Mouse (Mus musculus): ENCODE results near the gene Ccr10. TPM values are rescaled to one million over a fixed set of nuclear protein-coding genes. Genes with fewer than 3 reads are reported as not detected.

The Ccr10 gene
- total and polyA plus RNA-seq, 3 experiments, result 0.14 TPM; not detected in 2

DNA sequence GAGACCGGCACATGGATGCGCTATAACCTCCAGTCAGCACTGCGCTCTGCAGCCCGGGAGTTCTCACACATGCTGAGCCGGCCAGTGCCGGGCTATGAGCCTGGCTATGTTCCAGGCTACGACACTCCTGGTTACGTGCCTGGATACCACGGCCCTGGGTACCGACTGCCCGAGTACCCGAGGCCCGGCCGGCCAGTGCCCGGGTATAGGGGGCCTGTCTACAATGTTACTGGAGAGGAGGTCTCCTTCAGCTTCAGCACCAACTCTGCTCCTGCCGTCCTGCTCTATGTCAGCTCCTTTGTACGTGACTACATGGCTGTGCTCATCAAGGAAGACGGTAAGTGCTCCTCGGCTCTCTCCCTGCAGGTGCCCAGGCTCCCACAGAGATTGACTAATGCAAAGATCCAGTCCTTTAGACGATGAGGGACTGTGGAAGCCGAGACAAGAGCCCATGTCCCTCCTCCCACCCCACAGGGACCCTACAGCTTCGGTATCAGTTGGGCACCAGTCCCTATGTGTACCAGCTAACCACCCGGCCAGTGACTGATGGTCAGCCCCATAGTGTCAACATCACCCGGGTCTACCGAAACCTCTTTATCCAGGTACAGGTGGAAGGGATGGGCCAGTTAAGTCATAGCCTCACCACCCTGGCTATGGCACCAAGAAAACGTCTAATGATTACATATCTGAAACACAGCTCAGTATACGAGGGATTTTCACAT, 11.4 kb upstream of the Ccr10 start:
- TF ChIP-seq CTCF (IDR thresholded peaks at IDR 0.05) (no peak), POLR2A (IDR thresholded peaks at IDR 0.05; ENCODE audit: insufficient read depth, low read depth, low read length) (no peak), EP300 (IDR thresholded peaks at IDR 0.05; ENCODE audit: insufficient read depth, low read depth, low read length) (no peak)
- no peaks in the 10 kb centered on the region for H3K27me3 ChIP-seq (ENCODE audit: control insufficient read depth, insufficient read depth, low read length)
- no peak overlapping the region for H3K27ac ChIP-seq
- H3K4me1 ChIP-seq (ENCODE audit: control insufficient read depth, insufficient read depth, low read length), result no peaks in the 10 kb centered on the region; the same call in 1 of the 2 replicates
- no peak overlapping the region for H3K9ac ChIP-seq (ENCODE audit: low read depth, low read length)
- 88% methylated on average over 27 of the region's 27 CpGs for WGBS
- H3K79me2 ChIP-seq (replicated peaks; ENCODE audit: control insufficient read depth, insufficient read depth, low read length), result no peaks in the 10 kb centered on the region
- H3K36me3 ChIP-seq (ENCODE audit: control insufficient read depth, insufficient read depth, low read length), result no peaks in the 10 kb centered on the region
- intact Hi-C loops (cut with DNase I), result no loop called here
- DNase-seq, result no peak
- no peak overlapping the region for H3K4me3 ChIP-seq

DNA sequence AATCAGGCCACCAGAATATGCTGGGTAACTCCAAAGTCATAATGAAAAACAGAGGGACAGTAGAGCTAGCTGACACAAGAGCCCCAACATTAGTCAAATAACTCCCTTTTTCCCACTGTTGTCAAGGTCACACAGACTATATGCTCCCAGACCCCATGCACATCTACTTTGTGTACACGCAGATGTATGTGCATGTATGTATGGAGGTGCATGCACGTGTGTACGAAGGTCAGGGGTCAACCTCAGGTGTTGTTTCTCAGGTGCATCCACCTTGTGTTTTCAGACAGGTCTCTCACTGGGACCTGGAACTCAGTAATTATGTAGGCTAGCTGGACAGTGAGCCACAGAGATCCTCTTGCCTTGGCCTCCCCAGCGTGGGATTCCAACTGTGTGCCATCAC, 10.2 kb upstream of the Ccr10 start:
- Histone ChIP-seq H3K79me2 (replicated peaks; ENCODE audit: control insufficient read depth, insufficient read depth, low read length) (no peaks in the 10 kb centered on the region), H3K27me3 (ENCODE audit: control insufficient read depth, insufficient read depth, low read length) (no peaks in the 10 kb centered on the region)

DNA sequence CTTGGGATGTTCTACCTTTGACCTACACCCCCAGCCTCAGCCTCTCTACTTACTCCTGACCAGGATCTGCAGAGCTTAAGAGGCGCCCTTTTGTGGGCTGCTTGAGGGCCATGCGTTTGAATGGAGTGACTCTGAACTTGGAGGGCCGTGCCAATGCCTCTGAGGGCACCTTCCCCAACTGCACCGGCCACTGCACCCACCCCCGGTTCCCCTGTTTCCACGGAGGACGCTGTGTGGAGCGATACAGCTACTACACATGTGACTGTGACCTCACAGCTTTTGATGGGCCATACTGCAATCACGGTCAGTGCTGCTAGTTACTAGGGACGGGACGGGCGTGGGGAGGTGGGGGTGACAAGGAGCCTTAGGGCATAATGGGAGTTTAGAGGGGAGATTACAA, 9.7 kb upstream of the Ccr10 start:
- Histone ChIP-seq H3K4me3 (no peak overlapping the region), H3K9ac (ENCODE audit: low read depth, low read length) (no peak overlapping the region), H3K4me1 (ENCODE audit: control insufficient read depth, insufficient read depth, low read length) (no peaks in the 10 kb centered on the region; the same call in 1 of the 2 replicates), H3K27me3 (ENCODE audit: control insufficient read depth, insufficient read depth, low read length) (no peaks in the 10 kb centered on the region), H3K27ac (no peak overlapping the region), H3K79me2 (replicated peaks; ENCODE audit: control insufficient read depth, insufficient read depth, low read length) (no peaks in the 10 kb centered on the region), H3K36me3 (ENCODE audit: control insufficient read depth, insufficient read depth, low read length) (no peaks in the 10 kb centered on the region)
- intact Hi-C loops (cut with DNase I), result no loop called here
- DNase-seq, result no peak
- 89% methylated on average over 12 of the region's 12 CpGs for WGBS
- TF ChIP-seq CTCF (IDR thresholded peaks at IDR 0.05) (no peak), POLR2A (IDR thresholded peaks at IDR 0.05; ENCODE audit: insufficient read depth, low read depth, low read length) (no peak), EP300 (IDR thresholded peaks at IDR 0.05; ENCODE audit: insufficient read depth, low read depth, low read length) (no peak)

More for the DNA sequence above, 10.2 kb upstream of the Ccr10 start:
- Histone ChIP-seq H3K4me3 (no peak overlapping the region), H3K36me3 (ENCODE audit: control insufficient read depth, insufficient read depth, low read length) (no peaks in the 10 kb centered on the region), H3K4me1 (ENCODE audit: control insufficient read depth, insufficient read depth, low read length) (no peaks in the 10 kb centered on the region; the same call in 1 of the 2 replicates), H3K9ac (ENCODE audit: low read depth, low read length) (no peak overlapping the region), H3K27ac (no peak overlapping the region)
- no peak for DNase-seq
- TF ChIP-seq EP300 (IDR thresholded peaks at IDR 0.05; ENCODE audit: insufficient read depth, low read depth, low read length) (no peak), CTCF (IDR thresholded peaks at IDR 0.05) (no peak), POLR2A (IDR thresholded peaks at IDR 0.05; ENCODE audit: insufficient read depth, low read depth, low read length) (no peak)
- intact Hi-C loops (cut with DNase I), result no loop called here
- WGBS, result 91% methylated on average over 4 of the region's 4 CpGs

DNA sequence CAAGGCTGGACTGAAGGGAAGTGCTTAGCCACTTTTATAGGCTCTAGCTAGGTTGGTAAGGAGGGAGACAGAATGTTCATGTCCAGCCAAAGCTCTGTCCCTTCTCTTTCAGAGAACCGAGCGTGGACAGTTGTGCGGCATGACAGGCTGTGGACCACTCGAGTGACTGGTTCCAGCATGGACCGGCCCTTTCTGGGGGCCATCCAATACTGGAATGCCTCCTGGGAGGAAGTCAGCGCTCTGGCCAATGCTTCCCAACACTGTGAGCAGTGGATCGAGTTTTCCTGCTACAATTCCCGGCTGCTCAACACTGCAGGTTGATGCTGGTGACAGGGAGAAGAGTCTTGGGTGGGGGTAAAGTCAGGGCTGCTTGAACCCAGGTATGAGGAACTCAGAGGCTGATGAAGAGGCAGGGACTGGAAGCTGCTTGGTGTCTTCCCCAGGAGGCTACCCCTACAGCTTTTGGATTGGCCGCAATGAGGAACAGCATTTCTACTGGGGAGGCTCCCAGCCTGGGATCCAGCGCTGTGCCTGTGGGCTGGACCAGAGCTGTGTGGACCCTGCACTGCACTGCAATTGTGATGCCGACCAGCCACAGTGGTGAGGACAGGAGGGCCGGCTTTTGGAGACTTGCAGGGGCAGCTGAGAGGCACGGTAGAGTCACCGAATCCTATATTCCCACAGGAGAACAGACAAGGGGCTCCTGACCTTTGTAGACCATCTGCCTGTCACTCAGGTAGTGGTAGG, 7.7 kb upstream of the Ccr10 start:
- no peak overlapping the region for H3K9ac ChIP-seq (ENCODE audit: low read depth, low read length)
- intact Hi-C loops (cut with DNase I), result no loop called here
- no peak for DNase-seq

DNA sequence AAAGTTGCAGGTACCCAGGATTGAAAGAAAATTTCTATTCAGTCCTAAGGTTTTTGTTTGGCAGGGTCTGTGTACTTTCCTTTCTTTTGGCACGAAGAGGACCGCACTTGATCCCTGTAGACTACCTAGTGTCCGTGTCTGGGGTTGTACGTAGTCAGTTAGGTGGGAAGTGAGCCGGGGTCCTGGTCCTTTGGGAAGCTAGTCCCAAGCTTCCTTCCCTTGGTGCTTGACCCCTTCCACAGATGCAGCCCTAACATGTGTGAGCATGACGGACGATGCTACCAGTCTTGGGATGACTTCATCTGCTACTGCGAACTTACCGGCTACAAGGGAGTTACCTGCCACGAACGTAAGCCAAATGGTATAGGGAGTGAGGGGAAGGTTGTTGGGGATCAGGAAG, 6.7 kb upstream of the Ccr10 start:
- Histone ChIP-seq H3K9ac (ENCODE audit: low read depth, low read length) (no peak overlapping the region), H3K27me3 (ENCODE audit: control insufficient read depth, insufficient read depth, low read length) (no peaks in the 10 kb centered on the region), H3K4me1 (ENCODE audit: control insufficient read depth, insufficient read depth, low read length) (no peaks in the 10 kb centered on the region; the same call in 1 of the 2 replicates), H3K4me3 (no peak overlapping the region), H3K79me2 (replicated peaks; ENCODE audit: control insufficient read depth, insufficient read depth, low read length) (no peaks in the 10 kb centered on the region), H3K36me3 (ENCODE audit: control insufficient read depth, insufficient read depth, low read length) (no peaks in the 10 kb centered on the region), H3K27ac (no peak overlapping the region)
- TF ChIP-seq POLR2A (IDR thresholded peaks at IDR 0.05; ENCODE audit: insufficient read depth, low read depth, low read length) (no peak), EP300 (IDR thresholded peaks at IDR 0.05; ENCODE audit: insufficient read depth, low read depth, low read length) (no peak), CTCF (IDR thresholded peaks at IDR 0.05) (no peak)
- intact Hi-C loops (cut with DNase I), result no loop called here
- 92% methylated on average over 11 of the region's 11 CpGs for WGBS
- no peak for DNase-seq

More for the DNA sequence above, 7.7 kb upstream of the Ccr10 start:
- no peaks in the 10 kb centered on the region for H3K36me3 ChIP-seq (ENCODE audit: control insufficient read depth, insufficient read depth, low read length)
- H3K4me1 ChIP-seq (ENCODE audit: control insufficient read depth, insufficient read depth, low read length), result no peaks in the 10 kb centered on the region; the same call in 1 of the 2 replicates
- TF ChIP-seq EP300 (IDR thresholded peaks at IDR 0.05; ENCODE audit: insufficient read depth, low read depth, low read length), result no peak
- TF ChIP-seq CTCF (IDR thresholded peaks at IDR 0.05), result no peak
- TF ChIP-seq POLR2A (IDR thresholded peaks at IDR 0.05; ENCODE audit: insufficient read depth, low read depth, low read length), result no peak
- H3K27ac ChIP-seq, result no peak overlapping the region
- H3K4me3 ChIP-seq, result no peak overlapping the region
- H3K79me2 ChIP-seq (replicated peaks; ENCODE audit: control insufficient read depth, insufficient read depth, low read length), result no peaks in the 10 kb centered on the region
- H3K27me3 ChIP-seq (ENCODE audit: control insufficient read depth, insufficient read depth, low read length), result no peaks in the 10 kb centered on the region
- 48% methylated on average over 14 of the region's 14 CpGs for WGBS

Measured in heart, adult 2 months (tissue).